Mouse (Mus musculus) neural tube, embryonic 13.5 days (tissue): ENCODE results near the gene Fkbp9. TPM values are rescaled to one million over a fixed set of nuclear protein-coding genes. Genes with fewer than 3 reads are reported as not detected.
A peak's percentile ranks its signal among the peaks of the same experiment; 100 is the strongest.

Experiments used
- ATAC-seq: fragments of 200-750 bp; cut with Nextera tagmentation; 2 replicates; pipeline ENCODE4 v1.8.0; 2017; ENCODE audit warnings: low read depth, mild to moderate bottlenecking, moderate TSS enrichment, moderate library complexity
- H3K27ac ChIP-seq: fragments of 300-500 bp; sonication (generic); replicated peaks from 2 replicates; pipeline ENCODE4 v1.5.1; 2015; ENCODE audit warnings: moderate library complexity, mild to moderate bottlenecking, inconsistent platforms
- H3K27me3 ChIP-seq: fragments of 300-500 bp; sonication (generic); 2 replicates; pipeline ENCODE4 v1.6.1; 2015; ENCODE audit warnings: mild to moderate bottlenecking, inconsistent platforms
- H3K36me3 ChIP-seq: fragments of 300-500 bp; sonication (generic); 2 replicates; pipeline ENCODE4 v1.6.1; 2015; ENCODE audit warnings: mild to moderate bottlenecking, inconsistent platforms
- H3K4me1 ChIP-seq: fragments of 300-500 bp; sonication (generic); replicated peaks from 2 replicates; pipeline ENCODE4 v1.6.1; 2015; ENCODE audit warnings: inconsistent platforms
- H3K4me2 ChIP-seq: fragments of 300-500 bp; sonication (generic); 2 replicates; pipeline ENCODE4 v1.6.1; 2015; ENCODE audit warnings: inconsistent platforms, mild to moderate bottlenecking, moderate library complexity
- H3K4me3 ChIP-seq: fragments of 300-500 bp; sonication (generic); 2 replicates; pipeline ENCODE4 v1.5.1; 2015; ENCODE audit warnings: mild to moderate bottlenecking, inconsistent platforms
- H3K9ac ChIP-seq: fragments of 300-500 bp; sonication (generic); 2 replicates; pipeline ENCODE4 v1.6.1; 2015; ENCODE audit warnings: moderate library complexity, mild to moderate bottlenecking, inconsistent platforms
- H3K9me3 ChIP-seq: fragments of 300-500 bp; sonication (generic); 2 replicates; pipeline ENCODE4 v1.6.1; 2016; ENCODE audit warnings: inconsistent platforms
- WGBS: fragments of 180-500 bp; shearing (Covaris S2); methylation state at CpG from one replicate; pipeline ENCODE4 v1.1.7; 2015; 5-methylcytosine and 5-hydroxymethylcytosine counted together
- polyA plus RNA-seq: library from polyadenylated mRNA; unstranded; fragments of >200 nt; fragmentation: Nextera tagmentation; extraction: Ambion mirVana; gene quantifications from 2 replicates; pipeline ENCODE4 v1.2.1, GENCODE M21; 2015

Fkbp9 gene
- 48.3 and 53.1 TPM in 2 replicates for polyA plus RNA-seq

DNA sequence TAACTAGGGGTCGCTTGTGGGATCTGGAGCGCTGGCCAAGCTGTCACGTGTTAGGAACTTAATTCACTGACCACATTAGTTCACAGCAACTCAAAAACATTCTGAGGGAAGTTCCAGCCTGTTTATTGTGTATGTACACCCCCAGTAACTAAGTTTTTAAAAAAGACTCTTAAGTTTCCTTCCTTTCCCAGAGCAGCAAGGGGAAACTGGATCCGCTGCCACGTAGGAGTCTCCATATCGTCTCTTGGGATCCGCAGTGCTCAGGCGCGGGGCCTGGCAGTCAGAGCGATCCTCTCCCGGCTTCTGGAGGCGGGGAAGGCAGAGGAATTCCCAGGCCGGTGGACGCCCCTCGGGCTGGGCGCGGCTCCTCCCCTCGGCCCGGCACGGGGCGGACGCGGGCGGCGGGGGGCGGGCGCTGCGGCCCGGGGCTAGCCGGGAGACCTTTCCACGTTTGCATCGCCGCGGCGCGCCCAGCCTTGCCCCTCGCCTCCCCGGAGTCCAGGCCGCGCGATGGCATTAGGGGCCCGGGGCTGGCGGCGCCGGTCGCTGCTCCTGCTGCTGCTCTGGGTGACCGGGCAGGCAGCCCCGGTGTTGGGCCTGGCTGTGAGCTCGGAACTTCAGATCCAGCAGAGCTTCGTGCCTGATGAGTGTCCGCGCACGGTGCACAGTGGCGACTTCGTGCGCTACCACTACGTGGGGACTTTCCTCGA lies at the start of gene Fkbp9:
Gene Fkbp9, plus strand, starts transcription at position 363 of the 710 bp plus-strand sequence.
- under 1% methylated on average over 58 of the region's 58 CpGs for WGBS
- H3K4me1 ChIP-seq: peaks cover 6% of the 10 kb centered on the region
- peak; percentile 95 for ATAC-seq
- H3K9me3 ChIP-seq: no peaks in the 10 kb centered on the region
- H3K4me3 ChIP-seq: peak within 1 kb of the TSS; percentile 62
- H3K27me3 ChIP-seq: no peaks in the 10 kb centered on the region
- peak within 1 kb of the TSS; percentile 69 for H3K27ac ChIP-seq
- no peaks in the 10 kb centered on the region for H3K36me3 ChIP-seq
- peak within 1 kb of the TSS; percentile 71 for H3K9ac ChIP-seq
- H3K4me2 ChIP-seq: peak within 1 kb of the TSS; percentile 82

- Histone ChIP-seq H3K4me1 (0 out of 2 replicates have a peak, but pooled peaks cover 8% of the 10 kb centered on the region), H3K4me2 (no peak overlapping the region), H3K9ac (no peak overlapping the region), H3K9me3 (no peaks in the 10 kb centered on the region), H3K27ac (no peak overlapping the region), H3K36me3 (peaks cover 53% of the 10 kb centered on the region), H3K4me3 (no peak overlapping the region), H3K27me3 (no peaks in the 10 kb centered on the region)
- WGBS: 86% methylated on average over 4 of the region's 4 CpGs
- no peak for ATAC-seq
These were observed 48.1 kb upstream of the Fkbp9 start for GRCm38 (mm10) chr6:56783561-56784272.

- Histone ChIP-seq H3K4me2 (no peak overlapping the region), H3K9me3 (no peaks in the 10 kb centered on the region), H3K27me3 (no peaks in the 10 kb centered on the region), H3K27ac (no peak overlapping the region), H3K9ac (no peak overlapping the region), H3K4me3 (no peak overlapping the region), H3K4me1 (0 out of 2 replicates have a peak, but pooled peaks cover 8% of the 10 kb centered on the region), H3K36me3 (peaks cover 46% of the 10 kb centered on the region)
- 85% methylated on average over 5 of the region's 5 CpGs for WGBS
- no peak for ATAC-seq
These were observed 46.8 kb upstream of the Fkbp9 start for GRCm38 (mm10) chr6:56785068-56785467.

DNA sequence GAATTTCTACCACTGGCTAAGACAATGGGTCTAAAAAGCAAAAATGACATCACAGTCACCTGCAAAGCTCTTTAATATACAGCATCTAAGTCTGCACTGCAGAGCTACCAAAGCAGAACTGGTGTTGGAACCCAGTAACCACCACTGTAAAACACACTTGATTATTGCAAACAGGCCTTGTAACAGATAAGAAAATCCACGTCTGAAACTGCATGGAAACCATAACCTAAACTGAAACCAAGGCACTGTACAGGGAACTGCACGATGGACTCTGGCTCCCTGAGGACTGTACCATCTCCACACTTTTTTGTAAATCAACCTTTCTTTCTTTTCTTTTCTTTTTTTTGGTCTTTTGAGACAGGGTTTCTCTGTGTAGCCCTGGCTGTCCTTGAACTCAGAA lies 44.2 kb upstream of the Fkbp9 start:
- Histone ChIP-seq H3K27ac (no peak overlapping the region), H3K27me3 (no peaks in the 10 kb centered on the region), H3K9ac (no peak overlapping the region), H3K4me1 (peaks cover 12% of the 10 kb centered on the region; the same call in 1 of the 2 replicates), H3K36me3 (peaks cover 34% of the 10 kb centered on the region), H3K4me3 (no peak overlapping the region), H3K4me2 (no peak overlapping the region), H3K9me3 (no peaks in the 10 kb centered on the region)
- WGBS: 94% methylated on average over 2 of the region's 2 CpGs
- no peak for ATAC-seq

- Histone ChIP-seq H3K4me3 (no peak overlapping the region), H3K4me1 (peaks cover 20% of the 10 kb centered on the region), H3K4me2 (no peak overlapping the region), H3K9me3 (no peaks in the 10 kb centered on the region), H3K9ac (no peak overlapping the region), H3K27me3 (no peaks in the 10 kb centered on the region), H3K36me3 (peaks cover 24% of the 10 kb centered on the region), H3K27ac (no peak overlapping the region)
- 90% methylated on average over 3 of the region's 3 CpGs for WGBS
- ATAC-seq: no peak
These were observed 42.5 kb upstream of the Fkbp9 start for GRCm38 (mm10) chr6:56789336-56789735.

- H3K36me3 ChIP-seq: no peaks in the 10 kb centered on the region
- no peaks in the 10 kb centered on the region for H3K27me3 ChIP-seq
- no peak overlapping the region for H3K4me3 ChIP-seq
- H3K9me3 ChIP-seq: no peaks in the 10 kb centered on the region
- 89% methylated on average over 5 of the region's 5 CpGs for WGBS
- peaks cover 40% of the 10 kb centered on the region for H3K4me1 ChIP-seq
- no peak overlapping the region for H3K9ac ChIP-seq
- H3K27ac ChIP-seq: no peak overlapping the region
- ATAC-seq: no peak
- peak overlapping the region; percentile 59 for H3K4me2 ChIP-seq
These were observed 37.0 kb upstream of the Fkbp9 start for GRCm38 (mm10) chr6:56794834-56795233.

DNA sequence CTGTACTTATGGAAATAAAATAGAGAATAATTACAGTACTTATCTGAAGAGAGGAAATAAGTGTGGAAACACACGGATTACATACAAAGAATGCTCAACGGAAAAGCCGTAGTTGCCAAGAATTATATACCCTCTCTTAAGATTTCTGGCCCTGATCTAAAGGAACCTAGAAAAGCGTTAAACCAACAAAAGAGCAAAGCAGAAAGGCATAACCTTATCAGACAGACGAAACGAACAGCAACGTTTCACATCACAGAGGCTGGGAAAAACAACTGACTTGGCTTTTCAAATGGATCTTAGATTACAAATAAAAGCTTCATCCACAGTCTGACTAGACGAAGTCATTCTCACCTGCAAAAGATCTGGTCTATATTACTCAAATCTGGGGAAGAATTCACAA lies 35.6 kb upstream of the Fkbp9 start:
- H3K27ac ChIP-seq: peak overlapping the region; percentile 99; the same call in 1 of the 2 replicates
- H3K36me3 ChIP-seq: no peaks in the 10 kb centered on the region
- H3K27me3 ChIP-seq: no peaks in the 10 kb centered on the region
- peaks cover 36% of the 10 kb centered on the region for H3K4me1 ChIP-seq
- H3K9ac ChIP-seq: peak overlapping the region; percentile 93
- H3K9me3 ChIP-seq: no peaks in the 10 kb centered on the region
- H3K4me2 ChIP-seq: peak overlapping the region; percentile 59
- no peak for ATAC-seq
- peak overlapping the region; percentile 81 for H3K4me3 ChIP-seq
- 10% methylated on average over 8 of the region's 8 CpGs for WGBS

GRCm38 (mm10) chr6:56796668-56797141 lies 35.2 kb upstream of the Fkbp9 start:
- H3K4me3 ChIP-seq: peak overlapping the region; percentile 81
- peak; percentile 30 for ATAC-seq
- peaks cover 36% of the 10 kb centered on the region for H3K4me1 ChIP-seq
- peak overlapping the region; percentile 99 for H3K27ac ChIP-seq
- no peaks in the 10 kb centered on the region for H3K9me3 ChIP-seq
- H3K9ac ChIP-seq: peak overlapping the region; percentile 93
- peak overlapping the region; percentile 59 for H3K4me2 ChIP-seq
- H3K36me3 ChIP-seq: no peaks in the 10 kb centered on the region
- no peaks in the 10 kb centered on the region for H3K27me3 ChIP-seq
- WGBS: under 1% methylated on average over 16 of the region's 16 CpGs

DNA sequence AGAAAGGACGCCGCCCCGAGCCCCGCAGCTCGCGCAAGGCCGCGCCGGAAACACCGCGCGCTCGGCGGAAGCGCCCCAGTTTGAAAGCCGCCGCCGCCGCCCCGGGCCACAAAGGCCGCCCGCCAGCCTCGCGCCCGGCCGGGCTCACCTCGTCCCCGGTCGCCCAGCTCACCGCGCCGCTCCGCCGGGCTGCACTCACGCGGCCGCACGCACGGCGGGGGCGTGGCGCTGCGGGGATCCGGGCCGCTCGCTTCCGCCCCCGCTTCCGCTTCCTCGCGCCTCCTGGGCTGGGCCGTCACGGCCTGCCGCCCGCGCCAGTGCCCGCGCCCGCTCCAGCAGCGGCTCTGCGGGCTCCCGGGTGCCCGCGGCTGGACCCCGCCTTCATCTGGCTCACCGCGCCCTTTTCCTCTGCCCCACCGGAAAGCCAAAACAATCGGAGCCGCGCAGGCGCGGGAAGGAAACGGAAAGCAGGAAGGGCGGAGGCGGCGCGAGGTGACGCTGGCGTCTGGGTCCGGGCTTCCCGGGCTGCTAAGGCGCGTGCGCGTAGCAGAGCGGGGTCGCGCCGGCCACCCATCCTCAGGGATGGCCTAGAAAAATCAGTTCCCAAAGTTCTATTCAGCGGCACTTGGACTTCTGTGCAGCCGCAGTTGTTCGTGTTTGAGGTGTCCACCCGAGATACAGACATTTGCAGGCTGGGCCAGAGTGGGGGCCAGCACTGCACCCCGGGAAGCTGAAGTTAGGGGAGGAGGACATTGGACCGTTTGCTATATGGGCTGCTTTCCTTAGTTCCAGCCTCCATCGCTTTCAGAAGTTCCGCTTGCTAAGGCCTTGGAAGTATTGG lies 34.3 kb upstream of the Fkbp9 start, which contains the start of gene Kbtbd2:
Gene Kbtbd2, minus strand, starts transcription at position 503 of the 841 bp plus-strand sequence.
- Histone ChIP-seq H3K4me3 (peak within 1 kb of the TSS; percentile 81), H3K4me1 (peaks cover 36% of the 10 kb centered on the region), H3K27ac (peak within 1 kb of the TSS; percentile 99), H3K9me3 (no peaks in the 10 kb centered on the region), H3K36me3 (no peaks in the 10 kb centered on the region), H3K9ac (peak within 1 kb of the TSS; percentile 93), H3K27me3 (no peaks in the 10 kb centered on the region), H3K4me2 (peak within 1 kb of the TSS; percentile 59)
- under 1% methylated on average over 87 of the region's 98 CpGs for WGBS
- peak; percentile 95 for ATAC-seq

GRCm38 (mm10) chr6:56798152-56798465 lies 33.8 kb upstream of the Fkbp9 start:
- Histone ChIP-seq H3K27ac (peak overlapping the region; percentile 99), H3K4me1 (peaks cover 36% of the 10 kb centered on the region), H3K27me3 (no peaks in the 10 kb centered on the region), H3K36me3 (no peaks in the 10 kb centered on the region), H3K4me3 (peak overlapping the region; percentile 81), H3K4me2 (peak overlapping the region; percentile 59), H3K9ac (peak overlapping the region; percentile 93), H3K9me3 (no peaks in the 10 kb centered on the region)
- WGBS: 15% methylated on average over 8 of the region's 8 CpGs
- ATAC-seq: no peak

DNA sequence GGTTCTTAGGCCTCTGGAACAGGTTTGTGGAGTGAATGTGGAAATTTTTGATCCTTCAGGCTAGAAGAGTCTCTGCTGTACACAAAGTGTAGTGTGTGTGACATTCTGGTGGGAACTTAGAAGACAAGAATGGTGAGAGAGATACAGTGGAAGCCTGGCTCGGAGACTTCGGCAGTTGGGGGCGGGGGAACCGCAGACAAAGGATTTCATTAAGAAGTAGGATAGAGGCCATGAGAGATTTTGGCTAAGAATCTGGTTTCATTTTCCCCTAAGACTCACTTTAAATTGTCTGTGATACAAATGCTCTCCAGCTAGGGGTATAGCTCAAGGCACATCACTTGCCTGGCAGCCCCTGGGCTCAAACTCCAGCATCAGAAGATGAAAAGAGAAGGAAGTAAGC lies 26.8 kb upstream of the Fkbp9 start:
- H3K36me3 ChIP-seq: no peaks in the 10 kb centered on the region
- H3K9me3 ChIP-seq: no peaks in the 10 kb centered on the region
- no peak overlapping the region for H3K9ac ChIP-seq
- H3K27me3 ChIP-seq: no peaks in the 10 kb centered on the region
- WGBS: 81% methylated on average over 4 of the region's 4 CpGs
- no peak overlapping the region for H3K4me2 ChIP-seq
- no peak for ATAC-seq
- no peak overlapping the region for H3K4me3 ChIP-seq
- no peaks in the 10 kb centered on the region for H3K4me1 ChIP-seq
- no peak overlapping the region for H3K27ac ChIP-seq

DNA sequence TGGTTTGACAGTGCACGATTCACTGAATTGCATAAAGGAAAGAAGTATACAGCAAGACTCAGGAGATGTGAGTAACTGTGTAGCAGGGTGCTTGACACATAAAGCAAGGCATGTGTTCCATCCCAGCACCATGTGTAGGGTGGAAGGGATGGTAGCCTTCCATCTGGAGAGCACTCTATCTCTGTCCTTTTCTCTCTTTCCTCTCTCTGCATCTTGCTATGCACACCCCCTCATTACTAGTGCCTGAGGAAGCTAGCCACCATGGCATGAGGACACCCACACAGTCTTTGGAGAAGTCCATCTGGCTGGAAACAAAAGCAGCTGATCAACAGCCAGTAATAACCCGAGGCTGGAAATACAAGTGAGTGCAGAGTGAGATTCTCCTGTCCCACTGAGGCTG lies 25.7 kb upstream of the Fkbp9 start:
- Histone ChIP-seq H3K27me3 (no peaks in the 10 kb centered on the region), H3K9me3 (no peaks in the 10 kb centered on the region), H3K9ac (no peak overlapping the region), H3K4me1 (no peaks in the 10 kb centered on the region), H3K27ac (no peak overlapping the region), H3K4me3 (no peak overlapping the region), H3K4me2 (no peak overlapping the region), H3K36me3 (no peaks in the 10 kb centered on the region)
- 68% methylated on average over 2 of the region's 2 CpGs for WGBS
- ATAC-seq: no peak
